Mouse (Mus musculus) natural killer cell, adult 2 months (primary cell): Measurements from ENCODE around the gene Esm1.

Experiments
- DNase-seq, 2 experiments: peaks; one replicate each; pipeline ENCODE4 v3.0.0; 2022; ENCODE audit warnings: low spot score in 2 of 2

Gene Esm1

DNA sequence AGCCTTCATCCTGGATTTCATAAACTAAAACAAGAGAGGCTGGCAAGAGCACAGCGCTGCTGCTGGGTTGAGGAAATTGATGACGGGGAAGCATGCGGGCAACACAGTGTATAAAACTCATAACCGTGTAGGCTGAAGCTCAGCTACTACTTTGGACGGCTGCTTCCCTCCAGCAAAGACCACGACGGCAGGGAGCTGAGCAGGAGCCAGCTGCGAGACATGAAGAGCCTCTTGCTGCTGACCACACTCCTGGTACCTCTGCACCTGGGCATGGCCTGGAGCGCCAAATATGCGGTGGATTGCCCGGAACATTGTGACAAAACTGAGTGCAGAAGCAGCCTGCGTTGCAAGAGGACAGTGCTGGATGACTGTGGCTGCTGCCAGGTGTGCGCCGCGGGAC lies at the start of gene Esm1:
Gene Esm1 (plus strand): TSS at position 36 of the 400 bp plus-strand sequence.
- no peak for DNase-seq

GRCm38 (mm10) chr13:113164252-113165005 lies 45.0 kb upstream of the Esm1 start:
- DNase-seq, result no peak

DNA sequence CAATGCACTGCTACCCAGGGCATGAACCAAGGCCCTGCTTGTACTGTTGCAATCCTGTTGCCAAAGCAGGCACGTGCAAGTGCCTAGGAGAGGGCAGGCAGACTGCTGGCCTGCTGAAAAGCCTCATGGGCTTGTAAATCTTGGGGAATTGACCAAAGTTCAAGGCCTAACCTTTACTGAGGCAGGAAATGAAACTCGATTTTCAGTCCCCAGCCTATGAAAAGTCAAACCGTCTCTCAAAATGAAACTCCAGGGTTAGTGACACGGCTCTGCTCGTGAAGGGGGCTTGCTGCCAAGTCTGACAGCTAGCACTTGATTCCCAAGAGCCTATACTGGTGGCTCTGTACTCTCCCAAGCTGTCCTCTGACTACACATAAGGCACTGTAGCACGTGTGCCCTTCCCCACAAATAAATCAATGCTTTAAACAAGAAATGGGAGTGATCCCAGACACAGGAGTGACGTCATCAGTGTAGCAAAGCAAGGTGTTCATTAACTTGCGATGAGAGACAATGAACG lies 41.4 kb upstream of the Esm1 start:
- no peak for DNase-seq

- no peak for DNase-seq
Measured at GRCm38 (mm10) chr13:113170256-113170655, 39.2 kb upstream of the Esm1 start.

GRCm38 (mm10) chr13:113174162-113174561 lies 35.3 kb upstream of the Esm1 start:
- no peak for DNase-seq

- no peak for DNase-seq
Measured at GRCm38 (mm10) chr13:113183310-113183709, 26.1 kb upstream of the Esm1 start.

DNA sequence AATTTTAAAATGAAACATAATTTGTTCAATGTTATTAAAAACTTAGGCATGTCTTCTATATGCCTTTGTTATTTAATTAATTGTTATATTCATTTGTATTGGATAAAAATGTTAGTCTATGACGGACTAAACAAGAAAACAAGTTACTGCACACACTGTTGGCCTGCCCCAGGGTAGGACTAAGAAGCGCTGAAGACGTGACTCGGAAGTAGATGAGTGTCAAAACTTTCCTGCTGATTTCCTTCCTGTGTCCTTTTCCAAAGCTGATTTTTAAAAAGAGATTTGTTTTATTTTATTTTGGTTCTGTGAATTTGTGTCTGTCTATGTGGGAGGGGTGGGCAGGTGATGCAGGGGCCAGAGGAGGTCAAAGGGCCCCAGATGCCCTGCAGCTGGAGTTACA lies 25.7 kb upstream of the Esm1 start:
- no peak for DNase-seq

GRCm38 (mm10) chr13:113196808-113197674 lies 12.4 kb upstream of the Esm1 start:
- no peak for DNase-seq

DNA sequence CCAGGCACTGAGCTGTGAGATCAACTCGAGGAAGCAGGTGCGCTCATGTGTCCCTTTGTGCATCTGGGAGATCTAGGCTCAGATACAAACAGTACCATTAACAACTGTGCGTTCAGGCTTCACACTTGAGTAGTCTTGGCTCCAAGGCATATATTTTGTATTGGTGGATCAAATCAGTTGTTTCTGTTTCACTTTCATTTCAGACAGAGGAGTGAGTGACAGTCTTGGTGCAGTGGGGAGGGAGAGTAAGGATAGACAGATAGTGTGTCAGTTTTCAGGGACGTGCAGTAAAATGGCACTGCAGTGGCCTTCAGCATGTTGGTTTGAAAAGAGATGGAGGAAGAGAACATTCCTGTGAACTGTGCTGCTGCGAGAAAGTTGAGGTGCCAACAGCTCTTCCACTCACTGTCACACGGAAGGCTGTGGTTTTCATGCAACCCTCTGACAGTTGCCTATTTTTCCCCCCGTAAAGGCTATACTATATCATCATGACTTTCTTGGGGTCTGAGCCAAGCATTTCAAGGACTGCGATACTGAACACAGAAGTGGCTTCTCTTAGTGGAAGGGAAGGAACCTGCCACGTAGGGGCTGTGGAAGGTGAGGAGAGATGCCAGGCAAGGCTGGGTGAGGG lies 11.5 kb upstream of the Esm1 start:
- peak; percentile 9 to 26 for DNase-seq

DNA sequence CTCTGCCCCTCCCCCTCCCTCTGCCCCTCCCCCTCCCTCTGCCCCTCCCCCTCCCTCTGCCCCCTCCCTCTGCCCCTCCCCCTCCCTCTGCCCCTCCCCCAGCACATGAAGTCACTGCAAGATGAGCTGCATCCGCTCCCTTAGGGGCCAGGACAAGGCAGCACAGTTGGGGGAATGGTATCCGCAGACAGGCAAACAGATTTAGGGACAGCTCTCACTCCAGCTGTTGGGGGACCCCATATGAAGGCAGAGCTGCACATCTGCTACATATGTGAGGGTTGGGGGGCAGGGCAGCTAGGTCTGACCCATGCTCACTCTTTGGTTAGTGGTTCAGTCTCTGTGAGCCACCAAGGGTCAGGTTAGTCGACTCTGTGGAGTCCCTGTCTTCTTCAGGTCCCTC lies 10.1 kb upstream of the Esm1 start:
- DNase-seq, result no peak

DNA sequence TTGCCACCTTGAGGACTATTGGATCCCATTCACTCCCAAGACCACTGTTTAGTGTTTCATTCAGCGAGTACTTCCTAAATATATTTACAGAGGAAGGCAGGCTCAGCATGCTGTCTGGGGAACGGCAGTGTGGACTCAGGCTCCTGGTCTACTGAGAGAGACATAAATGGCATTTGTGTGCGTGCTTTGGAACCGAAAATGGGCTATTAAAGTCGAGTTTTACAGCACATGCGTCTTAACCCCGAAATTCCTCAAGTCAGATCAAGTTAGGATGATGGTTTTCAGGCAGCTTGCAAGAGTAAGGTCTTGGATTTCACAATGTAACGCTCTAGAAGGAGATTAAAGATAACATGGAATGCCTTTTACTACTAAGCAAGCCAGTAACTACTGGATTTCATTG lies 8.7 kb upstream of the Esm1 start:
- no peak for DNase-seq

DNA sequence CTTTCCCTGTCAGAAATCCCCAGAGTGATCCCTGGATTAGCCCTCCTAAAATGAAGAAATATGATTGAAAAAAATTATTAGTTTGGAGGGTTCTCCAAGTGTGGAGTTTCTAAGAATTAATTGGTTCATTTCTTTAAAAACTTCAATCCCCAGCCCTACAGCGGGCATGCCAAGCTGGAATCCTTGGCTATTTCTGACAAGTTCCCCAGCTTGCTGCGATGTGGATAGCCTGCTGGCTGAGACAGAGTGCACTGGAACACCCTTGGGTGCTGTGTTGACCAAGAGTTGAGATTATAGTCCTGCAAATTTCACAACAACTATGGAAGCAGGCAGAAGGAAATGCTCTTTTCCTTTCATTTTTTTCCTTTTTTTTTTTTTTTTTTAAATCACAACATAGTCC lies 7.8 kb upstream of the Esm1 start:
- DNase-seq, result no peak

GRCm38 (mm10) chr13:113202184-113202583 lies 7.3 kb upstream of the Esm1 start:
- no peak for DNase-seq

DNA sequence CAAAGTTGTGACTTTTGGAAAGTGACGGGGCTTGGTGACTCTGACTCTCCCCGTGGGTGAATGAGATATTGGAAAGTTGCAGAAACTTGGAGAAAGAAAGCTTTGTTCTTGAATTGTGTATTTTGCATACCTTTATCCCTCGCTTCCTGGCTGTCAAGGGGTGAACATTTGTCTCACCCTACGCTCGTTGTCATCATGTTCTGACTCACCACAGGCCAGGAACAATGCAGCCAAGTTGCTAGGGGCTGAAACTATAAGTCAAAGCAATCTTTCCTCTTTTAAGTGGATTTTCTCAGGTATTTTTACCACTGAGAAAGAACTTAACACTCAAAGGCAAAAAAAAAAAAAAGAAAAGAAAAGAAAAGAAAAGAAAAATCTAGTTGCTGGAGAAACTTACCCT lies 6.3 kb upstream of the Esm1 start:
- no peak for DNase-seq

DNA sequence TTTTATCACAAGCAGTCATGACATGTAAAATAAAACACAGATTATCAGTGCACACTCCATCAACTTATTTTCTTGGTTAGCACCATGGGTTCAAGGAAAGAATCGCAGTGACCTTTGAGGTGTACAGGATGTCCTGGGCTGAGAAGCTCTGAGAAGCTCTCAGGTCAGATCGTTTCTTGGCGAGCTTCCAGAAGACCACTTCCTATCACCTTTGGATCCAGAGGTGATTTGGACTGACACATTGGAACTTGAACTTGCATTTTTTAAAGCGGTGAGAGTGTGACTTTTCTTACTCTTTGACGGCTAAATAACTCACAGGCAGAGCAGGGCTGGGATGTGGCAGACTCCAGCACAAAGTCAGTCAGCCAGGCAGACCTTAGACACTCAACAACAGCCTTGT lies 4.1 kb upstream of the Esm1 start:
- DNase-seq, result no peak

- no peak for DNase-seq
Measured at GRCm38 (mm10) chr13:113211345-113211744, 1.9 kb downstream of the Esm1 start.

- no peak for DNase-seq
Measured at GRCm38 (mm10) chr13:113212401-113212800, 2.9 kb downstream of the Esm1 start.

- DNase-seq, result no peak
Measured at GRCm38 (mm10) chr13:113213865-113214264, 4.4 kb downstream of the Esm1 start.

- DNase-seq, result no peak
Measured at GRCm38 (mm10) chr13:113221851-113222250, 12.4 kb downstream of the Esm1 start.

- no peak for DNase-seq
Measured at GRCm38 (mm10) chr13:113224105-113224504, 14.6 kb downstream of the Esm1 start.

DNA sequence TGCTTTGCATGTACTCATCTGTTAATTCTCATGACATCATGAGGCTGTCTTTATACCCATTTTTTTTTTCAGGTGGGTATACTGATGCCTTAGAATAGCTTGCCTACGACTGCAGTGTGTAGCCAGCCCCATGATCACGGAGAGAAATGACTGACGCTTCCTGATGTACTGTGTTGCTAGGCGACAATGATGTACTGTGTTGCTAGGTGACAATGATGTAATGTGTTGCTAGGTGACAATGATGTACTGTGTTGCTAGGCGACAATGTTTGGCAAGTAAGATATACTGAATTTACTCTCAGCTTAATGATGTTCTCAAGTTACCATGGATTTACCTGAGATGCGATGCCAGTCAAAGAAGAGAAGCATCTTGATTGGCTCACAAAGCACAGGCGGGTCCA lies 16.4 kb downstream of the Esm1 start, which contains the start of gene Gzmk:
Gene Gzmk (minus strand): TSS at position 98 of the 400 bp plus-strand sequence.
- peak in 1 of 2 experiments; percentile 46 for DNase-seq

GRCm38 (mm10) chr13:113227076-113227475 lies 17.6 kb downstream of the Esm1 start:
- peak; percentile 16 to 58 for DNase-seq
